Mouse (Mus musculus) brain, embryonic 14.5 days (tissue): Measurements from ENCODE around the gene Pnpla6. TPM values are rescaled to one million over a fixed set of nuclear protein-coding genes. Genes with fewer than 3 reads are reported as not detected.
A peak's percentile ranks its signal among the peaks of the same experiment; 100 is the strongest.

Experiments
- DNase-seq: peaks from one replicate; pipeline ENCODE4 v3.0.0-alpha.2; 2011; ENCODE audit warnings: low read depth
- CTCF ChIP-seq: fragments of 200-500 bp; IDR thresholded peaks from 2 replicates; pipeline ENCODE4 v1.5.1; 2012; ENCODE audit warnings: inconsistent platforms, mild to moderate bottlenecking, moderate library complexity, borderline replicate concordance; ENCODE audit not compliant: insufficient read depth, insufficient read length; ENCODE audit errors: extremely low read depth
- POLR2A ChIP-seq: fragments of 200-500 bp; IDR thresholded peaks from 2 replicates; pipeline ENCODE4 v1.6.1; 2012; ENCODE audit warnings: mild to moderate bottlenecking, inconsistent platforms, borderline replicate concordance; ENCODE audit not compliant: poor library complexity, insufficient read depth, insufficient read length, severe bottlenecking; ENCODE audit errors: extremely low read depth
- polyA plus RNA-seq: library from polyadenylated mRNA; depleted of rRNA; stranded (reverse); fragments of >200 nt; gene quantifications from 2 replicates; pipeline ENCODE4 v1.2.3, GENCODE M21; 2012

Gene Pnpla6
- polyA plus RNA-seq, 1 experiment, result 54.9 TPM

DNA sequence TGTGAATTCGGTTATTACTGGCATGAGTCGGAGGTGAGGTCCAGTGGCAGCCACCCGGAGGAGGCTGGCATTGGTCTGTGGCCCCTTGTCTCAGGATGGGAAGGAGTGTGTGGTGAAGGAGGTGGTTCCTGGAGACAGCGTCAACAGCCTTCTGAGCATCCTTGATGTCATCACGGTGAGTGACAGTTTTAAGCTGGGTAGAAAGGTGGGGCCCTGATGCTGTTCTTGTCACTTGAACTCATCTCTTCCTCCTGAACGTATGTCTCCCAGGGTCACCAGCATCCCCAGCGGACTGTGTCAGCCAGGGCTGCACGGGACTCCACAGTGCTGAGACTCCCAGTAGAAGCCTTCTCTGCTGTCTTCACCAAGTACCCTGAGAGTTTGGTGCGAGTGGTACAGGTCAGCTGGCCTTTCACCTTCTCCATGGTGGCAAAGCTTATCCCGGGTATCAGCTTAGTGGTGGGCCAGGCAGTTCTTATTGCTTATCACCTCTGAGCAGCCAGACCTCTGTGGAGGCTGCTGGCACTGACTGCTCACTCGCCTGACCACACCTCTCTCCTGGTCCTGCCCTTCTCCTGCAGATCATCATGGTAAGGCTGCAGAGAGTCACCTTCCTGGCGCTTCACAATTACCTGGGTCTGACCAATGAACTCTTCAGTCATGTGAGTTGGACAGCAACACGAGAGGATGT is 7.0 kb downstream of the Pnpla6 start:
- TF ChIP-seq CTCF (no peak), POLR2A (no peak)
- no peak for DNase-seq

DNA sequence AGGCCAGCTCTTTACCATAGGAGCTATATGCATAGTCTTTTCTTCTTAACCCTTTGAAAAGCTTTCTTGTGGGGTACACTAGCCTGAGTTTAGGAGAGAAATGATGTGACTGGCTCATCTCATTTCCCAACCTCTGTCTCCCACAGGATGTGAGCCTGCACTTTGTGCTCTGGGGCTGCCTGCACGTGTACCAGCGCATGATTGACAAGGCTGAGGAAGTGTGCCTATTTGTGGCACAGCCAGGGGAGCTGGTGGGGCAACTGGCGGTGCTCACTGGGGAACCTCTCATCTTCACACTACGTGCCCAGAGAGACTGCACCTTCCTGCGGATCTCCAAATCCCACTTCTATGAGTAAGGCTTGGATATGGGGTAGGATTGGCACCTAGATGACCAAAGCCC is 15.6 kb downstream of the Pnpla6 start:
- no peak for TF ChIP-seq POLR2A
- no peak for TF ChIP-seq CTCF
- DNase-seq, result no peak

GRCm38 (mm10) chr8:3531936-3532335 is 16.8 kb downstream of the Pnpla6 start:
- no peak for DNase-seq
- TF ChIP-seq POLR2A, result no peak
- no peak for TF ChIP-seq CTCF

DNA sequence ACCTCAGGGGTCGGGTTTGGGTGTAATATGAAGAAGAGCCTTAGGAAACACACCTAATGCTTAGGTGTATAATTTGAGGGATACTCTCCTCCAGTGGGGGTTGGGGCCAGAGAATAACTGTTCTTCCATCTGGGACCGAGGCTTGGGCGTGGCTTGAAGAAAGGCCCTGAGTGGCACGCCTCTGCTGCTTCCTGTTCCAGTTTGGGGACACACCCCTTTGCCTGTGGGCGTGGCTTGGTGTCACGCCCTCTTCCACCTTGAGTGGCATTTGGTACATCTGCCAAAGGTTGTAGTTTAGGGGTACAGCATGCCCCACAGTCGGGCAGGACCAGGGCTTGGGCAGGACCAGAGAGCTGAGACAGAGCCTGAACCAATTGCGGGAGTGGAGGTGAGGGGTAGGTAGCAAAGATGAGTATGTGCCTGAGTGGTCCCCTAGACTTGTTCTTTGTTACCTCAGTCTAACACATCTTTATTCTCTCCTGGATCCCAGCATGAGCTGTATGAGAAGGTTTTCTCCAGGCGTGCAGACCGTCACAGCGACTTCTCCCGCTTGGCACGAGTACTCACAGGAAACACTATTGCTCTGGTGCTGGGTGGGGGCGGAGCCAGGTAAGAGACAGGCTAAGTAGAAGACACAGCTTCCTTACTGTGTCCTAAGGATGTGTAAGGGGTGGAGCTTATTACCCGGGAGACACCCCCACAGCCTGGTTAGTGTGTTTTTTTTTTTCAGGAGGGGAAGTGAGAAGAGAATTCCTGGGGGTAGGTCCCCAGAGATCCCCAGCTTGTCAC is 21.1 kb downstream of the Pnpla6 start:
- no peak for DNase-seq
- TF ChIP-seq CTCF (no peak), POLR2A (no peak)

- DNase-seq, result no peak
- TF ChIP-seq POLR2A (no peak), CTCF (no peak)
Observed at GRCm38 (mm10) chr8:3536940-3537339, 21.8 kb downstream of the Pnpla6 start.

- TF ChIP-seq POLR2A, result no peak
- TF ChIP-seq CTCF, result no peak
- no peak for DNase-seq
Observed at GRCm38 (mm10) chr8:3537666-3538065, 22.5 kb downstream of the Pnpla6 start.

GRCm38 (mm10) chr8:3539146-3539545 is 24.0 kb downstream of the Pnpla6 start:
- no peak for TF ChIP-seq POLR2A
- TF ChIP-seq CTCF, result no peak
- no peak for DNase-seq

GRCm38 (mm10) chr8:3540076-3540475 is 24.9 kb downstream of the Pnpla6 start:
- no peak for DNase-seq
- TF ChIP-seq CTCF, result no peak
- no peak for TF ChIP-seq POLR2A

- TF ChIP-seq CTCF (no peak), POLR2A (no peak)
- DNase-seq, result no peak
Observed at GRCm38 (mm10) chr8:3546511-3546910, 31.3 kb downstream of the Pnpla6 start.

DNA sequence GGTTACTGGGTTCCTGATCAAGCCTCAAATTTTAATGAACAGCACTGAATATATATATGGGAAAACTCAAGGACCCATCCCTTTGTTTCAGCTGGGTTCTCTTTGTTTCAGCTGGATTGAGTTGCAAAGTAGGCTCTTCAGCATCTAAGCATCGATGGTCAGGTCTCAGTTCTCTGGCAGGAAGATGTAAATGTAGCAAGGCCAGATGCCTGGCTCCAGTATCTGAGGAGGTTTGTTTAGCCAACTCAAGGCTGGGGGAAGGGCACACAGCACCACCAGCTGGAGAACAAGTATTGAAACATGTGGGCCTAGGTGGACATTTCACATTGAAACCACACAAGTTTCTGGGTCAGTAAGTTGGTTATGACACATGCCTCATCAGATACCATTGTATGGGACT is 37.1 kb downstream of the Pnpla6 start:
- no peak for DNase-seq
- TF ChIP-seq CTCF, result no peak
- no peak for TF ChIP-seq POLR2A

DNA sequence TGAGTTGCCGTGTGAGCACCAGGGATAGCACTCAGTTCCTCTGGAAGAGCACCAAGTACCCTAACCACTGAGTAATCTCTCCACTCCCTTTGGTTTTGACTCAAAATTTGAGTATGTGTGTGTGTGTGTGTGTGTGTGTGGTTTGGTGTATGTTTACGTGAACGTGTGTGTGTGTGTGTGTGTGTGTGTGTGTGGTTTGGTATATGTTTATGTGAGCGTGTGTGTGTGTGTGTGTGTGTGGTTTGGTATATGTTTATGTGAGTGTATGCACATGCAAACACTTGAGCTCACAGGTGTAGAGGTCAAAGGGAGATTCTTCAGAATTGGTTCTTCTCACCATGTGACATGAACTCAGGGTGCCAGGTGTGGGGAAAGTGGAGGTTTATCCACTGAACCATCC is 40.9 kb downstream of the Pnpla6 start:
- peak; percentile 6 for DNase-seq
- no peak for TF ChIP-seq POLR2A
- no peak for TF ChIP-seq CTCF

DNA sequence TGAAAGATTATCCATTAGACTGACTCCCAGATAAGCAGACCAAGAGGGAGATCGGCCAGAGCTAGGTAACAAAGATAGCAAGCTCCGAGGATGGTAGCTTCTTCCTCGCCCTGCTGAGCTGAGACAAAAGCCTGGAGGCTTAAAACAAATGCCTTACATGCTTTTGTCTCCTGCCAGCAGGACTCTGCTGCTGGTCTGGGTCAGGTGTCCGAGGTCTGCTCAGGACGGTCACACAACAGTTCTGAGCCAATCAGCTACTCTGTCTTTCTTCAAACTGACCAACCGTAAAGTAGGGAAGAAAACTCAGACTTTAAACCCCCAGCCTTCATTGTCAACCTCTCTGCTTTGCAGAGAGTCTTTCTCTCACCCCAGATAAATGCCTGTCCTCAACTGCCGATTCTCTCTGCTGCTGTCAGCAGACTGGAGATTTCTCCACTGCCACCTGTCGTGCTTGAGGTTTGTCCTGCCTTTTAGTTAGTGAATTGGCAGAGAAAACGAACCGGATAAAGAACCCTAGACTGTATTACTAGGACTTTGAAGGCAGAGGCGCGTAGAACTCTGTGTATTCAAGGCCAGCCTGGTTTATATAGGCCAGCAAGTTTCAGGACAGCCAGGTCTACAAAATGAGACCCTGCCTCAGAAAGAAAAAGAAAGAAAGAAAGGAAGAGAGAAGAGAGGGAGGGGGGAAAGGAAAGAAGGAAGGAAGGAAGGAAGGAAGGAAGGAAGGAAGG is 52.6 kb downstream of the Pnpla6 start, which contains the start of gene C330021F23Rik:
TSS of gene C330021F23Rik (plus strand) at position 350 of the 731 bp plus-strand sequence.
- TF ChIP-seq POLR2A, result no peak
- TF ChIP-seq CTCF, result no peak
- peak; percentile 51 for DNase-seq

DNA sequence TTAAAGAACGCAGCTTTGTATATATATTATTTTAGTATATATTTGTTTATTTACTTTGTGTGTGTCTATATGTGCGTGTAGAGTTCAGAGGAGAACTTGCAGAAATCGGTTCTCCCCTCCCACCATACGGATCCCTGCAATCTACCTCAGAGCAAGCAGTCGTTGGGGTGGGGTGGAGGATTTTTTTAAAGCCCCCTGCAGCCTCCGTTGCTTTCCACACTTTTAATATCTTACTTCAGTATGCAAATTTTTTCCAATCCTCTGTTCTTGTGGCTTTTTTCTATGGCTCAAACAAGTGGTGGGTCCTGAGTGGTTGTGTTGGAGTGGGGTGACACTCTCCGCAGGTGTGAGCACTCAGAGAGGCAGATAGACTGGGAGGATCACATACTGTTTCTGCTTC is 53.2 kb downstream of the Pnpla6 start:
- DNase-seq, result no peak
- TF ChIP-seq POLR2A, result no peak
- no peak for TF ChIP-seq CTCF
